Mouse (Mus musculus) intestine, postnatal 0 days (tissue): ENCODE results near the gene Gas6. TPM values are rescaled to one million over a fixed set of nuclear protein-coding genes. Genes with fewer than 3 reads are reported as not detected.

ENCODE experiments used
- ATAC-seq: fragments of 200-750 bp; cut with Nextera tagmentation; 2 replicates; pipeline ENCODE4 v1.8.0; 2017; ENCODE audit warnings: mild to moderate bottlenecking, moderate TSS enrichment, moderate library complexity
- H3K27ac ChIP-seq: fragments of 300-500 bp; sonication (generic); 2 replicates; pipeline ENCODE4 v1.5.1; 2014; ENCODE audit warnings: mild to moderate bottlenecking, low read depth, low read length, moderate library complexity
- H3K27me3 ChIP-seq: fragments of 300-500 bp; sonication (generic); replicated peaks from 2 replicates; pipeline ENCODE4 v1.6.1; 2014; ENCODE audit warnings: low read length, mixed read lengths; ENCODE audit not compliant: control insufficient read depth, insufficient read depth
- H3K36me3 ChIP-seq: fragments of 300-500 bp; sonication (generic); 2 replicates; pipeline ENCODE4 v1.6.1; 2014; ENCODE audit warnings: mild to moderate bottlenecking, moderate library complexity; ENCODE audit not compliant: control insufficient read depth, insufficient read depth
- H3K4me1 ChIP-seq: fragments of 300-500 bp; sonication (generic); replicated peaks from 2 replicates; pipeline ENCODE4 v1.6.1; 2014; ENCODE audit warnings: antibody characterized with exemption, low read length, mixed read lengths; ENCODE audit not compliant: control insufficient read depth, insufficient read depth
- H3K4me2 ChIP-seq: fragments of 300-500 bp; sonication (generic); replicated peaks from 2 replicates; pipeline ENCODE4 v1.6.1; 2014; ENCODE audit warnings: low read depth, mild to moderate bottlenecking, moderate library complexity
- H3K4me3 ChIP-seq: fragments of 300-500 bp; sonication (generic); 2 replicates; pipeline ENCODE4 v1.5.1; 2014; ENCODE audit warnings: low read depth, low read length
- H3K9ac ChIP-seq: fragments of 300-500 bp; sonication (generic); 2 replicates; pipeline ENCODE4 v1.6.1; 2014; ENCODE audit warnings: mild to moderate bottlenecking, low read depth, low read length
- H3K9me3 ChIP-seq: fragments of 300-500 bp; sonication (generic); 2 replicates; pipeline ENCODE4 v1.6.1; 2016; ENCODE audit warnings: mixed run types; ENCODE audit not compliant: control insufficient read depth
- CTCF ChIP-seq: sonication (generic); IDR thresholded peaks from 2 replicates; pipeline ENCODE4 v1.5.1; 2016; ENCODE audit warnings: low read depth, mild to moderate bottlenecking, control low read depth, antibody characterized with exemption, moderate library complexity
- WGBS: fragments of 180-500 bp; shearing (Covaris S2); extraction: QIAGEN DNeasy Blood & Tissue Kit; methylation state at CpG from one replicate; pipeline ENCODE4 v1.1.7; 2014; 5-methylcytosine and 5-hydroxymethylcytosine counted together
- polyA plus RNA-seq: library from polyadenylated mRNA; unstranded; fragments of >200 nt; fragmentation: Nextera tagmentation; extraction: Ambion mirVana; gene quantifications from 2 replicates; pipeline ENCODE4 v1.2.1, GENCODE M21; 2015

Gene Gas6
- polyA plus RNA-seq, 1 experiment from 2014 or later, result 77.3 TPM

DNA sequence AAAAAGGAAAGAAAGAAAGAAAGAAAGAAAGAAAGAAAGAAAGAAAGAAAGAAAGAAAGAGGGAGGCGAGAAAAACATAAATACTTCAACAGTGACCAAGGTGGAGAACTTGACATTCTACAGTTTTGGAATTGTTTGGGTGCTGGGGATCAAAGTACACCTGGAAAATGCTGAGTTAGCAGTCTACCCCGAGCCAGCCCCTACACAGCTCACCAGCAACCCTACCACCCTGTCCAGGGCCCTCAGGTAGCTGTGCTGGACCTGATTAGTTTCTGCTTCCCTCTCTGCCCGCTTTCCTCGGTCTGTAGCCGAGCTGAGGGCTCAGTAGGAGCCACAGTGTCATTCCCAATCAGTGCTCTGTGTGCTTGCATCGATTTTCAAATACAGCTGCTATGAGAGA, 26.1 kb upstream of the Gas6 start:
- no peaks in the 10 kb centered on the region for H3K36me3 ChIP-seq
- no peaks in the 10 kb centered on the region for H3K27me3 ChIP-seq
- whole genome bisulfite sequencing, result 39% methylated on average over 6 of the region's 6 CpGs
- no peak for ATAC-seq
- H3K9ac ChIP-seq, result no peak overlapping the region
- H3K4me3 ChIP-seq, result no peak overlapping the region
- H3K27ac ChIP-seq, result no peak overlapping the region
- no peak overlapping the region for H3K4me2 ChIP-seq
- TF ChIP-seq CTCF, result no peak
- no peaks in the 10 kb centered on the region for H3K9me3 ChIP-seq
- H3K4me1 ChIP-seq, result peaks cover 26% of the 10 kb centered on the region

DNA sequence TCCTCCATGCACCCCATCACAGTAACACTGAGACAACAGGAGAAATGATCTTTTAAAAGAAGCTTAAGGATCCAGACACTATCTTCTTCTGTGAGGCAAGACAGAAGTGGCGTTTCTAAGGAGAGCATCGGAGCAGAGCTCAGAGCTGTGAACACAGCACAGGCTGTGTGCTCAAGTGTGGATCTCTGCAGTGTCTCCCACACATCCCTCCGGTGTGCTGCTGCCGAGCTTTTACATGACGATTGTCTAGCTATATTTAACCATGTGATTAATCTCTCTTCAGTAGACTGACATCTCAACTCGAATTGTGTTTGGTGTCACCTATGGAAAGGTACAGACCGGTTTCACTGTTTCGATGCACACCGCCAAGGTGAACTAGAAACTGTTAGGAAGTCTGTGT, 25.2 kb upstream of the Gas6 start:
- Histone ChIP-seq H3K9ac (no peak overlapping the region), H3K4me2 (no peak overlapping the region), H3K27me3 (no peaks in the 10 kb centered on the region), H3K9me3 (no peaks in the 10 kb centered on the region), H3K4me1 (peaks cover 26% of the 10 kb centered on the region), H3K36me3 (no peaks in the 10 kb centered on the region), H3K4me3 (no peak overlapping the region), H3K27ac (no peak overlapping the region)
- no peak for ATAC-seq
- 58% methylated on average over 9 of the region's 9 CpGs for WGBS
- TF ChIP-seq CTCF, result no peak

DNA sequence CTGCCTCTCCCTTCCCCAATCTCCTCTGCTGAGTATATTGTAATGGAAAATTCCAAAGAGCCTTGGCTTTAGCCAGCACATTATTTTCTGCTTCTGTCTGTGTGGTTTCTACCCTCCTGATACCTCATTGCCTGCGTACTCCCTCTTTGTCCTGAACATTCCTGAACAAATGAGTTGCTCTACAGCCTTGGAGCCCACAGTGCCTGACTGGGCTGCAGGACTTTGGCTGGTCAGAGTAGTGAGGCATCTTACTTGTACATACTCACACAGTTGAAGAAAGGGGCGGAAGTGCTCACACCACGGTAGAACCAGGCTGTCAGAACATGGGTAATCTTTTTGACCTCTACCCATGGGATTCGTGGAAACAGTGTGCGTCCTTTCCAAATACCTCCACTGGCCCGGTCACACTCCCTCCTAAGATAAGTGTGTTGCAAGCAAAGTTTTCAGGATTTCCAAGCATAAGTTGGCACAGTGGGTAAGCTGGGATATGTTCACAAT, 23.0 kb upstream of the Gas6 start:
- Histone ChIP-seq H3K4me1 (peaks cover 22% of the 10 kb centered on the region), H3K4me2 (no peak overlapping the region), H3K27me3 (no peaks in the 10 kb centered on the region), H3K27ac (no peak overlapping the region), H3K9me3 (no peaks in the 10 kb centered on the region), H3K4me3 (no peak overlapping the region), H3K9ac (no peak overlapping the region), H3K36me3 (no peaks in the 10 kb centered on the region)
- TF ChIP-seq CTCF, result no peak
- no peak for ATAC-seq
- WGBS, result 87% methylated on average over 6 of the region's 6 CpGs

GRCm38 (mm10) chr8:13516728-13517127, 22.4 kb upstream of the Gas6 start:
- 0 out of 2 replicates have a peak, but pooled peaks have one; percentile 17 for TF ChIP-seq CTCF
- no peak for ATAC-seq
- 0 out of 2 replicates have a peak overlapping the region, but pooled peaks have one; percentile 46 for H3K27ac ChIP-seq
- H3K4me1 ChIP-seq, result peaks cover 20% of the 10 kb centered on the region
- WGBS, result 57% methylated on average over 5 of the region's 5 CpGs
- H3K9me3 ChIP-seq, result no peaks in the 10 kb centered on the region
- H3K4me2 ChIP-seq, result no peak overlapping the region
- no peak overlapping the region for H3K4me3 ChIP-seq
- no peaks in the 10 kb centered on the region for H3K27me3 ChIP-seq
- H3K36me3 ChIP-seq, result no peaks in the 10 kb centered on the region
- H3K9ac ChIP-seq, result no peak overlapping the region

DNA sequence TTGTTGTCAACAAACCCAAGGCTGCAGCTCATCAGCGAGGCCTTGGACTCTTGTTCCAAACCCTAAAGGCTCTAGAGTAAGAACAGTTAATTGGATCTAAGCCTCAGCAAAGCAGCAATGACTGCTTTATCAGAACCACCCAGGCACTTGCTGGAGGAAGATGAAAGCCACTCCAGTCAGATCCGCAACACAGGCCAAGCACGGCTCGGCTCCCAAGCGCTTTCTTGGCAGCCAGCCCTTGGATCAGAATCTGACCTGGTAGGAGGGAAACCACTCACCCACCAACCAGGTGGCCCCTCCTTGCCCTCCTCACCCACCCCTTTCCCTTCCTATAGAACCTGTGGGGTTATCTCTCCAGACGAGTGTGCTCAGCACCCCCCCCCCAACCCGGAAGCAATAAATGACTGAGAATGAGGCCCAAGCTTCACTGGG, 21.7 kb upstream of the Gas6 start:
- ATAC-seq, result peak; percentile 56
- H3K4me2 ChIP-seq, result no peak overlapping the region
- no peaks in the 10 kb centered on the region for H3K9me3 ChIP-seq
- H3K4me1 ChIP-seq, result peaks cover 17% of the 10 kb centered on the region; the same call in 1 of the 2 replicates
- no peaks in the 10 kb centered on the region for H3K27me3 ChIP-seq
- no peak for TF ChIP-seq CTCF
- no peaks in the 10 kb centered on the region for H3K36me3 ChIP-seq
- 32% methylated on average over 7 of the region's 7 CpGs for WGBS
- peak overlapping the region; percentile 46; the same call in 1 of the 2 replicates for H3K27ac ChIP-seq
- H3K9ac ChIP-seq, result peak overlapping the region; percentile 22; the same call in 1 of the 2 replicates
- no peak overlapping the region for H3K4me3 ChIP-seq

- TF ChIP-seq CTCF, result no peak
Measured at GRCm38 (mm10) chr8:13513556-13514370, 19.5 kb upstream of the Gas6 start.

More at GRCm38 (mm10) chr8:13513556-13514370, 19.5 kb upstream of the Gas6 start:
- H3K27me3 ChIP-seq, result no peaks in the 10 kb centered on the region
- H3K9me3 ChIP-seq, result no peaks in the 10 kb centered on the region
- H3K4me3 ChIP-seq, result no peak overlapping the region
- no peak for ATAC-seq
- peaks cover 9% of the 10 kb centered on the region; the same call in 1 of the 2 replicates for H3K4me1 ChIP-seq
- no peak overlapping the region for H3K27ac ChIP-seq
- H3K36me3 ChIP-seq, result no peaks in the 10 kb centered on the region
- WGBS, result 81% methylated on average over 5 of the region's 5 CpGs
- H3K4me2 ChIP-seq, result no peak overlapping the region
- no peak overlapping the region for H3K9ac ChIP-seq
